Comparison of ENCODE assay signal across 14 mouse cellular contexts in the genomic region with DNA sequence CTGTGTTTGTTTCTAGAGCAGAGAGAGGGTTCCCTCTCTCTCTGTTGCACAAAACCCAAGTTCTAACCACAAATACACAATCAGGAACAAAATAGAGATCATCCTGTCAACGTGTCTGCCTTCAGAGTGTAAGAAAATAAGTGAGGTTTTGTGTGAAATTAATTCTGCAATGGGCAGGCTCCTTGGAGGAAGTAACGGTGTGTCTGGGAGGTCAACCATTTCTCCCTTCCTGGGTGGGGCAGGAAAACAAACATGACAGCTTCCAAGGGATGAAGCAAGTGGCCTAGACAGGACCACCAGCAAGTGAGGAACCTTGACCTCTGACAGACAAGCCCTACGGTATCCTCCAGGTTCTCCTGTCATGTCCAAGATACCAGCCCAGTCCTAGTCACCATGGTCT.
"Had no signal": no experiment of that assay in that cellular context is flagged by ENCODE, and none has a peak within 500 bp of the region (broad histone marks: within the 10 kb centered on the region; RNA-seq: fewer than 3 reads in every experiment).

No protein-coding gene starts in this region.

- H3K27ac ChIP-seq: left cerebral cortex, adult 2 months; limb, embryonic 10.5 days; liver, embryonic 13.5 days; lung, embryonic 15.5 days; macrophage; midbrain, embryonic 13.5 days; neural tube, embryonic 12.5 days had no signal

- H3K4me3 ChIP-seq: left cerebral cortex, adult 2 months; limb, embryonic 10.5 days; liver, embryonic 13.5 days; lung, embryonic 15.5 days; midbrain, embryonic 13.5 days; myocyte; neural tube, embryonic 12.5 days had no signal

- H3K27me3 ChIP-seq: liver, embryonic 13.5 days; lung, embryonic 15.5 days; midbrain, embryonic 13.5 days; neural tube, embryonic 12.5 days had no signal

- DNase-seq: kidney, adult 18-20 months; kidney, postnatal 14 days; liver, embryonic 13.5 days; lung, postnatal 14 days; right cerebral cortex, postnatal 4 days; thymus, postnatal 36 days had no signal

- H3K9ac ChIP-seq: liver, embryonic 13.5 days; liver, postnatal 0 days; lung, embryonic 15.5 days; midbrain, embryonic 13.5 days; neural tube, embryonic 12.5 days had no signal

- H3K4me2 ChIP-seq: liver, embryonic 13.5 days; lung, embryonic 15.5 days; midbrain, embryonic 13.5 days; neural tube, embryonic 12.5 days had no signal

- H3K9me3 ChIP-seq: limb, embryonic 10.5 days; liver, embryonic 13.5 days; lung, embryonic 15.5 days; neural tube, embryonic 12.5 days had no signal

- ATAC-seq: liver, postnatal 0 days; midbrain, embryonic 13.5 days had no signal

- H3K36me3 ChIP-seq: limb, embryonic 10.5 days; liver, embryonic 13.5 days; lung, embryonic 15.5 days; midbrain, embryonic 13.5 days; neural tube, embryonic 12.5 days had no signal
